Mouse (Mus musculus): ENCODE results near the gene Cfap100. TPM values are rescaled to one million over a fixed set of nuclear protein-coding genes. Genes with fewer than 3 reads are reported as not detected.

Cfap100 gene
- total RNA-seq, 2 experiments from 2014 or later: 10.7 to 16.8 TPM

DNA sequence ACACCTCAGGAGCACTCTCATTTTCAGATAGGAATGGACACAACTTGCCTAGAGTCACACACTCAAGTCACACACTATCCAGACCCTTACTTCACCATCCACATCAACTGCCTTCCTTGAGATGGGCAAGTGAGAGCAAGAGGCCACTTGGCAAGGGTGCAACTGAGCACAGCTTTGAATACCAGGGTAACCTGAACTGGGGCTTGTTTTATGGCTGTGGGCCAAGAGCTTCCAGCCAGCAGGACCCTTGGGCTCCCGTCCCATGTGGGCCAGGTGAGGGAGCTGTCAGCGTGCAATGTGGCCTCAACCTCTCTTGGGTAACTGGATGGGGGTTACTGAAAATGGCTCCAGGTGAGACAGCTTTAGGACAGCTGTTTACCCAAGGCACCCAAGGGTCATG is 28.8 kb upstream of the Cfap100 start:
- no peak for DNase-seq

DNA sequence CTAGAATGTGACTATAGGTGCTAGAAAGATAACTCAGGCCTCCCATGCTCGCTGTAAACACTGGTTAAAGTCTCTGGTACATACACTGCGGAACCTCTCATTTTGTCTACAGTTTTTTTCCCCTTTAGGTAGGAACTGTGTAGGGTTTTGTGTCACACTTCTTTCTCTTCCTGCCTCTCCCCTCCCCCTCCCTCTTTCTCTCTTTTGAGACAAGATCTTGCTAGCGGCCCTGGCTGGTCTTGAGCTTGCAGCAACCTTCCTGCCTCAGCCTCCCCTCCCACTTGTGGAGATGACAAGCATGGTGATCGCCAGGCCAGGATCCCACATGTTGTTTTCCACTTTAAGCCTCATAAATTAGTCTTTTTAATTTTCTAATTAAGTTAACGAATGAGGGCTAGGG is 25.2 kb upstream of the Cfap100 start:
- no peak for DNase-seq

DNA sequence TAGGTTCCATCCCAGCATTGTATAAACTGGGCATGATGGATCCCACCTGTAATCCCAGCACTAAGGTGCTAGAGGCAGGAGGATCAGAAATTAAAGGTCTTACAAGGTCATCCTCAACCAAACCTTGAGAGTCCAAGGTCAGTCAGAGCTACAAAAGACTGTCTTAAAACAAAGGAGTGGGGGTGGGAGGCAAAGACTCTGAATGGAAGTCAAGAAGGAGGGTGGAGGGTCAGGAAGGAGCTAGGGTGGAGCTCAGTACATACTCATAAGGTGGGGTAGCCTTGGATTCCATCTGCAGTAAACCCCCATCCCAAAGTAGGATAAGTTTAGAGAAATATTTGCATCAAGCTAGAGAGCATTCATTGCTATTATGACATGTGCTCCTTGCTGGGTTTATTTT is 24.0 kb upstream of the Cfap100 start:
- no peak for DNase-seq

DNA sequence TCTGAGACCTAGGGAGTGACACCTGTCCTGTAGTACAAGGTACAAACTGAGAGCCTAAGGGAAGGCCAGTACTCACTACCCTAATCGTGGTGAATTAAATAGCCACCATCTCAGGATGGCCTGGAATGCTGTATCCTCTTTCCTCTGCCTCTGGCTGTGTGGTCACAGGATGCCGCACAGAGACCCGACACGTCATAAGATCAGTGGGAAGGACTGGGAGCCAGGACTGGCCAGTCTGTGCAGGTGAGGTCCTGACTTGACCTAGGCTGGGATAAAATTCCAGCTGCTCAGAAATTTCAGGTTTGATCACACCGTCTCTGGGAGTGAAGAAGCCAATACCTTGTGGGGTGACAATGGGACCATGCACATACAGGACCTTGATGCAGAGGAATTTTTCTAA is 22.9 kb upstream of the Cfap100 start:
- DNase-seq: no peak

DNA sequence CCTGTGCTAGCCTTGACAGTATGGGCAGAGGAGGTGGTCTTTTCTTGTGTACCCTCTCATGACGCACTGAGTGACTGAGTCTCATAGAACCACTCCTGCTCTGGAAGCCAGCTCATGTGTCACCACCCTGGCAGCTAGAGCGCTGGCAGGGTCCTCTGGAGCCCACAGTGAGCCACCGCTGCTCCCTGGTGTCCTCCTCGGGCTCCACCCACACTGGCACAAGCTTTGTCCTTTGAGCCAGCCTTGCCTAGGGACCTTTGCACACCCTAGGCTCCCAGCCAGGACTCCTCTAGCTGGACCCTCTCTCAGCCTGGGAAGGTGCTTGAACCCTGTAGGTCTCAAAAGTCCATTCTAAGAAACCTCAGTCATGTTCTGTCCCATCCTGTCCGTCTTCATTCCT is 22.1 kb upstream of the Cfap100 start:
- DNase-seq: peak in 1 of 2 experiments; percentile 48

DNA sequence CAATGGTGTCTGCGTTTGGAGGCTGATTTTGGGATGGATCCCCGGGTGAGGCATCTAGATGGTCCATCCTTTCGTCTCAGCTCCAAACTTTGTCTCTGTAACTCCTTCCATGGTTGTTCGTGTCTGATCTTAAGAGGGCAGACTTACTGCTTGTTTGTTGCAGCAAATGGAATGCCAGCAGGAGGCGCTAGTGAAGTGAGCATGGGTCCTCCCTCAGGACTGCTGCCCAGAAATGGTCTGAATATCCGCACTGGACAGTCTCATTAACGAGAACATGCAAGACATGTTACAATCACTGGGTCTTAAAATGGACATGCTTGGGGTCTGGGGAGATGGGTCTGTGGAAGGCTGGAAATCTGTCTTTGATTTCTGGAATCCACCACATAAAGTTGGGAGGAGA is 21.6 kb upstream of the Cfap100 start:
- DNase-seq: peak; percentile 74 to 77

DNA sequence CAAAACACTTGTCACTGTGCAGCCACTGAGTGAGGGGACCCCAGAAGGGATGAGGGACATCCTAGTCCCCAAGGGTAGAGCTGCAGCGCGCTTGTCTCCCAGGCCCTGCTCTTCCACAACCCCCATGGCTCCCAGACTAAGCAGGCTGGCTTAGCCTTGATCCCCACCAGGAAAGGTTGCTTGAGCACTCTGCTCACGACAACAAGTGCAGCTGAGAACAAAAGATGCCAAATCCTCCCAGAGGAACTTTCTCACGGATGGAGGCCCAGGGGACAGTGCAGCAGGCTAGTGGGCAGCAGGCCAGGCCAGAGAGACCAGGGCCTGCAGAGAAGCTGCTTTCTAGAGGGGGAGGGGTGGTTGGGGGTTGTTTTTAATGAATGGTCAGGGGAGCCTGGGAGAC is 18.3 kb upstream of the Cfap100 start:
- DNase-seq: no peak

DNA sequence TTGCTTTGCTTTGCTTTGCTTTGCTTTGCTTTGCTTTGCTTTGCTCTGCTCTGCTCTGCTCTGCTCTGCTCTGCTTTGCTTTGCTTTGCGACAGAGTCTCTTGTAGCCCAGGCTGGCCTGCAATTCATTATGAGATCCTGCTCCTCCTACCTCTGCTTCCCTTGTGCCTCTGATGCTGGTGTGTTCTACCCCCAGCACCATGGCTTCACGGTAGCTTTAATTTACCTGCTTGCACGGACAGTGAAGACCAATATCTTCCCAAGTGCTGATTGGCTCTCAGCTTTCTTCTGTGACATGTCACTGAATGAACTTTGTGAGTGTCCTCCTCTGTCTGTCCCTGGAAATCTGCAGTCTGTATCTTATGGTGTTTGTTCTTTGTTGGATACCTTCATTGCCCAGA is 8.4 kb upstream of the Cfap100 start:
- no peak for DNase-seq

DNA sequence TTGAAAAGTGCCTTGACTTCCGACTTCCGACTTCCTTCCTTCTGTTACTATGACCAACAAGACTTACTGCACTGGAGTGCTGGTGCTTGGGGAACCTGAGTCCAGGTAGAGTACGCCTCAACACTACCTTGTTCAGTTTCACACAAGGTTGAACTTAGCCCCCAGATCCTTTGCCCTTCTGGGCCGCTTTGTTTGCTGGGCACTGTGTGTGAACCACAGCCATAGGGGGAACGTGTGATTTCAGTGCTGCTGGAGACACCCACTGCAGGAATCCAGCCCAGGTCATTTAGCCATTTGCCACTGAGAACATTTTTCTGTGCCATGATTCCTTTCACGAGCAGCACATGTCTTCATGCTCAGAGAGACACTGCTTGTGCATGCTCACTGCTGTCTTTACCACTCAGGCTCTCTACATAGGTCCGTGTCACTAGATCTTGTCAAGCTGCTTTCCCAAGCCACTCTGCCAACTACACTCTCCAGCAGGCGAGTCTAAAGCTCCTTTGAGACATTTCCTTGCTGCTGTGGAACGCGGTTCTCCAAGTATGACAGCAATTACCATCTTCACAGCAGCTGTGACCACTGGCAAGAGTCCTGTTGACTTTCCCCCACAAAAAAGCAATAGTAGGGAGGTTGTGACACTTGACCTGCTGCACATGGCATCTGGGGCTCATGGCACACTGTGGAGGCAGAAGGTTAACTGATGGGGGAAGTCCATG is 7.8 kb upstream of the Cfap100 start:
- DNase-seq: no peak

DNA sequence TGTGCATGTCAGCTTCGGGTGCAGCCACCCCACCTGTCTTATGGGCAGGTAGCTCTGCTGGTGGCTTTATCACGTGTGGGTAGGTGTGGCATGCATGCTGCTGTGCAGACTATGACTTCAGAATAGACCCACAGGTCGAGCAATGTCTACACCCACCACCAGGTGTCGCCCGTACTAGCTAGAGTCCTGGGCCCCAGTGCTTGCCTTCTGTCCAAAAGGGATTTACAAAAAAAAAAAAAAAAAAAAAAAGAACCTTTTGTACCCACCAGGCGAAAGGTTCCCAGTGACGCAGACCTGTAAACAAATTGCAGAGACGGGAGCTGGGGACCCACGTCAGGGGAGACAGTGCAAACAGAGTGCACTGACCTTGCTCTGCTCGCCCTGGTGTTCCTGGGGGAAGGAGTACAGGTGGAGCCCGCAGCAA is 6.6 kb upstream of the Cfap100 start:
- DNase-seq: peak; percentile 77 to 79

DNA sequence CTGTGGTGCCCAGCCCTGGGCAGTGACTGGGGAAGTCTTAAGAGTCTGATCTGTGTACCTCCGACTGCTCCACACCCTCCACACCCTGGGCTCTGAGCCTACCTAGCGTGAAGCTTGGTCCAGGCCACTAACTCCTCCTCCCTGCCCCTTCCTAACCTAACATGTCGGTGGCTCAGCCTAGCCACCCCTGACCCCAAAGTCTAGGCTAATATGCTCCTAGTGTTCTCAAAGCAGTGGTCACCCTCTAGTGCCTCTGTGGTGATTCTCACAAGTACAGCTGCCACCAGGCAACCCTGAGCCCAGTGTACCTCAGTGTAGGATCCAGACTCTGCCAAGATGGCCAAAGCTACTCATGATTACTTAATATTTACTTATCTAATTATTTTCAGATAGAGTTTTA is 6.1 kb upstream of the Cfap100 start:
- no peak for DNase-seq

DNA sequence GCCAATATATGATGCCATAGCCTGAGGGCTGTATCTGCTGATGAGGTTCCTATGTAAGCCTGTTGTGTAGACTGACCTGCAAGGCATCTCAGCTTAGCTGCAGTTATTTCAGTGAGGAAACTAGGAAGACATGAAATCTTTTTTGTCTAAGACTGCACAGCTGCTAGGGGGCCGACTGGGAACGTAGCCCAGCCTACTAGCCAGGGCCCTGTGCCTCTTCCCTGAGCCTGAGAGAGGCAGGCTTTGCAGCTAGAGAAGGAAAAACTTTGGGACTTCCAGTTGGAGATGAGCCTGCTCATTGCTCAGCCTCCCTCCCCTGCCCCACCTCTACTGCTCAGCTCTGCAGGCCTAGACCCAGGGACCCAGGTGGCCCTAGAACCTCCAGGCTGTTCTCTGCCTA is 2.9 kb upstream of the Cfap100 start:
- DNase-seq: peak in 1 of 2 experiments; percentile 64

DNA sequence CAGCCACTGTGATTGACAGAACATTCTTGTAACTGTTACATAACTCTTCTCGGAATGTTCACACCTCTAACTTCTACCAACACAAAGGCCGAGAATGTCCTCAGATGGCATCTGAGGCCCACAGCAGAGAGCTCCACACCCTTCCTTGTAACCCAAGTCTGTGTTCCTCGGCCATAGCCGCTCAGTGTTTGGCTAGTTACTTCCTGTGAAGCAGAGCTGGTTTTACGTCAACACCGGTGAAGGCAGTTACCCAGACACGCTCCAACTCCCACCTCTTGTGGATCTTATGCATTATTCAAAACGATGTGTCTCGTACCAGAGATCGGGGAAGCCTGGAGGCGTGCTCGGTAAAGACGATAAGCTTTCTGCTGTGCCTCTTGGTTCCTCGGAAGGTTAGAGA is 1.3 kb upstream of the Cfap100 start:
- DNase-seq: no peak

DNA sequence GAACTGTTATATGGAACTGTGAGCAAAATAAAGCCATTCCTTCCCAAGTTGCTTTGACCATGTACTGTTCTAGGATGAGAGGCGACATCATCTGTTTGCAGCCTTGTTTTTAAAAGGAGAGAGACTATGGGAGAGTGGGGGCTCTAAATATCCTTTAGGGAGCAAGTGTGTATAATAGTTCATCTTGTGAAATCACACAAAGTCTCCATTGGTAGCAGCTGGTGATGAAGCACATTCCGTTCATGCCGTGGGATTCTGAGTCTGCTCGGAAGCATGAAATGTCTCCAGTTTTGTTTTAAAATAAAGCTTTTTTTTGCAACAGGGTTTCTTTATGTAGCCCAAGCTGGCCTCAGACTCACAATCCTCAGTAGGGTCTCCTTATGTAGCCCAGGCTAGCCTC is 2.6 kb downstream of the Cfap100 start:
- DNase-seq: no peak

DNA sequence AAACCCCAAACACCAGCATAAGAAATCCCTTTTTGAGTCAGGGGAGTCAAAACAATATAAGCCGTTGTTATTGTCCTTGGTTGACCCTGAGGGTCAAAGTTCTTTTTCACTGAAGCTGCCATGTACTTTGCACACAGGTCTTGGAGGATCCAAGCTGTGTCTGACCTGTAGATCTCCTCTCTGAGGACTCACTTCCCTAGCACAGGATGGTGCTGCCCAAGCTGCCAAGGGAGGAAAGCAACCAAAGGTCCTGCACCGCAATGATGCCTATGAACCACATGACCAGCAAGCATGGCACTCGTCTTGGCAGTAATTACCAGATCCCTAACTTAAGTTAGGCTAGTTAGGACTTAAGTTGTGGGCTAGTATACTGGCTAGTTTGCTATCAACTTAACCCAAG is 3.2 kb downstream of the Cfap100 start:
- DNase-seq: no peak

DNA sequence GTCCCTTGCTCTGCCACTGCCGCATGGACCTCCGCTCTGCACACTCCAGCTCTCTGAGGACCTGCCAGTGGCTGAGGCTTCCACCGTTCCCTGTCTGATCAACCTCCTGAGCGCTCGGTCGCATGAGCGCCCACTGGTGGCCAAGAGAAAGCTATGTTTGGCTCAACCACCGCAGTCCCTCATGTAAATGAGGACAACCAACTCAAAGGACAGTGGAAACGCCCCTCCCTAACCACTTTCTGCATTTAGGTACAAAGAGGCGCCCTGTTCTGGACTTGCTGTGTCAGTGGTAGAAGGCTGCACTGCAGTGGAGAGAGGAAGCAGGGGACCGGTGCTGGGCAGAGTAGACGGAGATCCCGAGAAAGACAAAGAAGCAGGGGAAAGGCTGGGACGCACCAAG is 6.0 kb downstream of the Cfap100 start:
- DNase-seq: peak; percentile 74 to 75

DNA sequence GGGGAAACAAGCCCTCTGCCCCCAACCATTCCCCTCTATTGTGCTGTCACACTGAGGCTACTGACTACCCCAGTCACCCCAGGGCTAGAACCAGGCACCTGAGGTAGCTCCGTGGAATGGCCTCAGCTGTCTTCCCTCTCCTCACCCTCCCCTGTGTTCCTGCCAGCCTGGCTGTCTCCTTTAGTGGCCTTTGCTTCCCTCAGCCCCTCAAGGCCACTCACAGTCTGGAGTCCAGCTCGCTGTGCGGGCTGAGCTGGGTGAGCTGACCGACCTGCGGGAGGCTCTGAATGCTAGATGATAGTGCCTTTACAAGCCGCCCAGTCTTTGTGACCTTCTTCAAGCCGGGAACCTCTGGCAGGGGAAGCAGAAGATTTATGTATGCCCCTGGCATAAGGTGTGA is 16.7 kb downstream of the Cfap100 start:
- DNase-seq: no peak

DNA sequence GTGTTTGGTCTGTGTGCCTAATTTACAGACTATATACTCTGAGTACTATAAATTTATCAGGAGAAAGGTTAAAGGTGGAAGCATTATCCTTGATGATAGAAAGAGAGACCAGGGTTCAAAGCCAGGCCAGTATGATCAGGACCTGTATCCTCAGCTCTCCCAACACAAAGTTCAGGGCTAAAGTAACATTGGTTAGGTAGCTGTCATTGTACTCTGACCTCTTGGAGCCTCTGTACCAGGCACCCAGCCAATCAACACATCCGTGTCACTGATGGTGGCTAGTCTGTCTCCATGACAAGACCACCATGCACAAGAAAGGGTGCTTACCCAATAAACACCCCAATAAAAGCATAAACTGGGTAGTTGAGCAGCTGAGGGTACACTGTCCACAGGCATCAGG is 17.6 kb downstream of the Cfap100 start:
- no peak for DNase-seq

DNA sequence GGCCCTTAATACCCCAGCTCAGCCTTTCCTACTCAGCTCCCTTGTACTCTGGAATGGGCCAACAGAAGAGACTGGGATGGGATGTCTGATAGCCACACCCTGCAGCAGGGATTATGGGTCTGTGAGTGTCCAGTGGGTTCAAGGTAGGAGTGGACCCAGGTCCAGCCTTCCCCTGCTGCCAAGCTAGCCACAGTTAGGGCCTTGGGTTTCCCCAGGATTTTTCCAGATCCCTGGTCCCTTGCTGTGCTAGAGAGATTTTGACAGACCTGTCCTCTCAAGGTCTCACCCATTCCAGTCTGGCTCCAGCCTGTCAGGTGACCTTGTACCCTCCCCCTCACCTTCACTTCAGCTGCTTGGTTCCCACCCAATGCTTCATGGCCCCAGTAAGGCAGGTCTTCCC is 20.0 kb downstream of the Cfap100 start:
- DNase-seq: no peak

DNA sequence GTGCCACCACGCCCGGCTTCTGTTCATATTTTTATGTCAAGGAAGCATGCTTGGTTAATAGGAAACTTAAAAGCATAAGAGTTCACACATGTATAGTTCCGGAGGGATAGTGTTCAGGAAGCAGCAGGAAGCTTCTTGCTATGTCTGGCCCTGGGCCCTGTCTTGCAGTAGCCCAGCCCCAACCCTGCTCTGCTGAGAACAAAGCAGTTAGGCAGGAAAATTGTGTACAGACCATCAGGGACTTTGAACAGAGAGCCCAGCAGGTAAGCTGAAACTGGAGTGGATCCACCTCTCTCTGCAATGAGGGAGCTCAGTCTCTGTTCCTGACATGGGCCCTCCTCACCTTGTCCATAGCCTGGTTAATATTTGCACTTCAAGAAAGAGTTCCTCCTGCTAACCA is 31.3 kb downstream of the Cfap100 start:
- no peak for DNase-seq

DNA sequence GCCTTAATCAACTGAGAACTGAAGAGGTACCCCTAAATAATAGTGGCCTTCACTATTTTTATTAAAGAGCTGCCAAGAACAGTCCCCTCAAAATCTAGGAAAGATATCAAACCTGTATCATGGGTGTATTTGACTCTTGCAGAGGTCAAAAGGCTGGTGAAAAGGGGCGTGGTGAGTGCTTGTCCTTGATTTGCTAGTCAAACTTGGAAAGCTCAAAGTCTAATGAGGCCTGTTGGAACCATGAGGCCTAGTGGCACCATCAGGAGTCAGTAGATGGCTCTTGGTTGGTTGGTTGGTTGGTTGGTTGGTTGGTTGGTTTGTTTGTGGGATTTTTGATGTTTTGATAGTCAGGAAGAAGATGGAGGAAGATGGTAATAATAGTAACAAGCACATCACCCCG is 32.8 kb downstream of the Cfap100 start:
- no peak for DNase-seq

DNA sequence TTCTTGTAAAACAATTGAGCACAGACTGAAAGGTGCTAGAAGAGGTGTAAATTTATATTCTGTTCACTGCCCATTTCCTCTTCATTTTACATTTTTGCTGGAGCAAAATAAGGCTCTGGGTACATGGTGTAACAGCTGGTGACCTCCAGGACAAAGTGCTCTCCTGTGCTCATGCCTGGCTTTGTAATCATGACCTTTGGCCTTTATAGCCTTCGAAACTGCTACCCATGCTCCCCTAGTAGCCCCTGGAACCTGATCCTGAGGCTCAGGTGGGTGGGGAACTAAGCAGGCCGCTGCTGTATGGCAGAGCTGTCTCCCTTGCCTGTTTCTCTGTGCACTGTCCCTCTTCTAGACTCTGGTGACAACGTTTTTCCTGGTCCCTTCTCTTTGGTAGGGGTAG is 34.6 kb downstream of the Cfap100 start:
- DNase-seq: no peak

DNA sequence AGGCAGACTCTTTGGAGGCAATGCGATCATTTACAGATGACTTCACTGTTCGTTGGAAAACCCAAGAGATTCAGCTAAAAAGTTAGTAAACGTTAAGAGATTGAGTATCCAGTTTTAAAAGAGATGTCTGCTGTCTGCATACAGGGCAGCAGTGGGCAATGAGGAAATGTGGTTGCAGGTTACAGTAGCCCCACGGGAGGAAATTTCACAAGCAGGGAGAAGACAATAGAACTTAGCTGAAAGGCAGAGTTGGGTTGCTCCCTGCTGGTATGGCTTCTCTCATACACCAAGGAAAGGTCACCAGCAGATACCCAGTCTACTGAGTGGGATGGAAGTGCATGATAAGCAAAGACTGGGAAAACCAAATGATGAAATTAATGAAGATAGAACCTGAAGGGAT is 38.0 kb downstream of the Cfap100 start:
- DNase-seq: no peak

DNA sequence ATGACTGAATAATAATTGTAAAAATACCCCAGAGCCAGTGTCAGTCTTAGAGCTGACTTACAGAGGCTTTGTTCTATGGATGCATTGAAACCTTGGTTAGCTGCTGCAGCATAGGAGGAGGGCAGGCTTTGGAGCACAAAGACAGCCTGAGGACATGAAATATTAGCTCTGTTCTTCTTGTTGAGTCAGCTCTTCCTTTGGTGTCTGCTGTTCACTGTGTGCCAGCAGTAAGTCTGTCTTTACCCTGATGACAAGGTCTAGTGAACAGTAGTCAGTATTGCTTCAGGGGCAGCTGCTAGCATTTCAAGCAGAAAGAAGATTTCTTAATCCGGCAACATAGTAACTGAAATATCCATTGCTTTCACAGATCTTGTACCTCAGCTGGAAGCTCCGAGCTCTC is 47.1 kb downstream of the Cfap100 start:
- no peak for DNase-seq

DNA sequence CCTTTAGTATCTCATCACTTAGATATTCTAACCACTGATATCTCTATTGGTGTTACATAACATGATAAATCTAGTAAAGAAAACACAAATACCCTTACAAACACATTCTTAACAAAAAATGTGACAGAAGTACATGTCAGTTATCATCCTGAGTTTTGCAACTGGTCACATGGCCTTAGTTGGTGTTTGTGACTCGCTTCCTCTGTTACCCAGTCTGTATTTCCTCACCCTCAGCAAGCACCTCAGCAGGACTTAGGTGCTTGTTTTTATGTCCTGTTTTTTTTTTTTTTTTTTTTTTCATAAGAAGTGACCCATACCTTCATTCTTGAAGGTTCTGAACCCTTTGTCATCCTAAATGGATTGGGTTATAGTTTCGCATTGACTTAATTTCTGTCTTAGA is 50.9 kb downstream of the Cfap100 start:
- no peak for DNase-seq
